7 mouse cellular contexts compared by ENCODE assay signal in genomic region chr2:130697821-130698266, GRCm38 (mm10). TPM values are rescaled to one million over a fixed set of nuclear protein-coding genes. Genes with fewer than 3 reads are reported as not detected.
A peak's percentile ranks its signal among the peaks of the same experiment; 100 is the strongest.
DNase-seq lines count a peak whose midpoint lies in the region; ATAC-seq lines count a peak whose summit lies in the region.

No protein-coding gene starts in this region.

- peak overlapping the region; percentile 56; the same call in 1 of the 2 replicates for H3K9ac ChIP-seq in forebrain, embryonic 12.5 days
- no peak overlapping the region for H3K9ac ChIP-seq in liver, embryonic 16.5 days (ENCODE audit: low read depth, low read length)

- peak overlapping the region; percentile 59 for H3K4me3 ChIP-seq in forebrain, embryonic 12.5 days (replicated peaks)
- H3K4me3 ChIP-seq in liver, embryonic 16.5 days (ENCODE audit: low read depth, low read length) = peak overlapping the region; percentile 55

- H3K4me1 ChIP-seq in forebrain, embryonic 12.5 days = peaks cover 19% of the 10 kb centered on the region
- peaks cover 3% of the 10 kb centered on the region; the same call in 1 of the 2 replicates for H3K4me1 ChIP-seq in liver, embryonic 16.5 days (ENCODE audit: control insufficient read depth, low read depth, low read length)

- intact Hi-C loops in left cerebral cortex, postnatal 10 days (cut with DNase I) = no loop called here

- WGBS in forebrain, embryonic 12.5 days = 0% methylated on average over 14 of the region's 14 CpGs
- WGBS in liver, embryonic 16.5 days (ENCODE audit: insufficient replicate concordance) = 22% methylated on average over 14 of the region's 14 CpGs

- H3K4me2 ChIP-seq in forebrain, embryonic 12.5 days = peak overlapping the region; percentile 100
- H3K4me2 ChIP-seq in liver, embryonic 16.5 days (ENCODE audit: low read depth, low read length) = peak overlapping the region; percentile 80

- peak; percentile 27 to 36 for DNase-seq in left cerebral cortex, adult 18-20 months (ENCODE audit: low spot score in 2 of 2)
- no peak for DNase-seq in left cerebral cortex, postnatal 10 days (ENCODE audit: extremely low spot score in 1 of 2, low spot score in 2 of 2)
- peak; percentile 85 for DNase-seq in R1 (ENCODE audit: low read depth, low spot score)
- DNase-seq in thymus, postnatal 25 days = no peak
- DNase-seq in cerebellum, adult 8-10 months = no peak

- no peak overlapping the region for H3K27ac ChIP-seq in forebrain, embryonic 12.5 days
- no peak overlapping the region for H3K27ac ChIP-seq in liver, embryonic 16.5 days (ENCODE audit: low read length)

- H3K36me3 ChIP-seq in forebrain, embryonic 12.5 days (replicated peaks) = no peaks in the 10 kb centered on the region
- H3K36me3 ChIP-seq in liver, embryonic 16.5 days (ENCODE audit: control insufficient read depth, insufficient read depth) = no peaks in the 10 kb centered on the region

- ATAC-seq in forebrain, embryonic 12.5 days (ENCODE audit: low FRiP score) = peak; percentile 66
- ATAC-seq in liver, embryonic 16.5 days (ENCODE audit: low read depth) = no peak

- H3K27me3 ChIP-seq in forebrain, embryonic 12.5 days = peaks cover 60% of the 10 kb centered on the region
- H3K27me3 ChIP-seq in liver, embryonic 16.5 days (ENCODE audit: control insufficient read depth, insufficient read depth, low read depth, low read length) = peaks cover 43% of the 10 kb centered on the region

- H3K9me3 ChIP-seq in forebrain, embryonic 12.5 days = no peaks in the 10 kb centered on the region
- no peaks in the 10 kb centered on the region for H3K9me3 ChIP-seq in liver, embryonic 16.5 days (replicated peaks; ENCODE audit: control insufficient read depth, low read length)

RNA-seq across cellular contexts. Expression of gene Slc4a11, which starts 0.5 kb away (rescaled TPM):
- 1 to 10 TPM; 2.1 to 4.4 TPM for total RNA-seq in left cerebral cortex, adult 18-20 months (2021)
- under 1 TPM; 0.39 to 0.58 TPM for total RNA-seq in left cerebral cortex, postnatal 10 days (2021)
- 0.82 and 1.1 TPM in 2 replicates for polyA plus RNA-seq in forebrain, embryonic 12.5 days (2016; fragmentation: Nextera tagmentation; extraction: Ambion mirVana)
- polyA plus RNA-seq in liver, embryonic 16.5 days (2015; fragmentation: Nextera tagmentation; extraction: Ambion mirVana) = 0.09 and 0.16 TPM in 2 replicates

RNA-seq across cellular contexts. Expression of gene Itpa, which starts 30.4 kb away (rescaled TPM):
- 10 to 100 TPM; 34.9 to 38.2 TPM for total RNA-seq in left cerebral cortex, adult 18-20 months (2021)
- total RNA-seq in left cerebral cortex, postnatal 10 days (2021) = 10 to 100 TPM; 42.2 to 48.9 TPM
- polyA plus RNA-seq in forebrain, embryonic 12.5 days (2016; fragmentation: Nextera tagmentation; extraction: Ambion mirVana) = 145 and 147 TPM in 2 replicates
- 37.0 and 41.0 TPM in 2 replicates for polyA plus RNA-seq in liver, embryonic 16.5 days (2015; fragmentation: Nextera tagmentation; extraction: Ambion mirVana)

RNA-seq across cellular contexts. Expression of gene Ddrgk1, which starts 33.4 kb away (rescaled TPM):
- 100 to 1,000 TPM; 102 to 109 TPM for total RNA-seq in left cerebral cortex, adult 18-20 months (2021)
- 10 to 100 TPM; 59.7 to 72.2 TPM for total RNA-seq in left cerebral cortex, postnatal 10 days (2021)
- polyA plus RNA-seq in forebrain, embryonic 12.5 days (2016; fragmentation: Nextera tagmentation; extraction: Ambion mirVana) = 47.8 and 49.7 TPM in 2 replicates
- polyA plus RNA-seq in liver, embryonic 16.5 days (2015; fragmentation: Nextera tagmentation; extraction: Ambion mirVana) = 43.0 and 48.3 TPM in 2 replicates

RNA-seq across cellular contexts. Expression of gene Lzts3, which starts 55.2 kb away (rescaled TPM):
- 100 to 1,000 TPM; 193 to 229 TPM for total RNA-seq in left cerebral cortex, adult 18-20 months (2021)
- 10 to 100 TPM; 45.3 to 46.8 TPM for total RNA-seq in left cerebral cortex, postnatal 10 days (2021)
- polyA plus RNA-seq in forebrain, embryonic 12.5 days (2016; fragmentation: Nextera tagmentation; extraction: Ambion mirVana) = 7.2 and 7.4 TPM in 2 replicates
- 1.6 and 1.9 TPM in 2 replicates for polyA plus RNA-seq in liver, embryonic 16.5 days (2015; fragmentation: Nextera tagmentation; extraction: Ambion mirVana)

Comparison
In these comparisons a context has a peak if more than half of its experiments do, and no peak if none do; other contexts are left out.
1. DNase-seq: peak in left cerebral cortex, adult 18-20 months (2 of 2) and R1 (single experiment); none in left cerebral cortex, postnatal 10 days (0 of 2), thymus, postnatal 25 days (single experiment) and cerebellum, adult 8-10 months (single experiment).